Mouse (Mus musculus) megakaryocyte, embryonic 14.5 days (primary cell): ENCODE data around the gene Prkaa2.

Source experiments
- FLI1 ChIP-seq: IDR thresholded peaks from 2 replicates; pipeline ENCODE4 v1.6.1; 2012; ENCODE audit warnings: low read length, inconsistent platforms, mixed read lengths
- GATA1 ChIP-seq: IDR thresholded peaks from 3 replicates; pipeline ENCODE4 v1.6.1; 2012; ENCODE audit warnings: mixed read lengths, low read length, inconsistent platforms, borderline replicate concordance

DNA sequence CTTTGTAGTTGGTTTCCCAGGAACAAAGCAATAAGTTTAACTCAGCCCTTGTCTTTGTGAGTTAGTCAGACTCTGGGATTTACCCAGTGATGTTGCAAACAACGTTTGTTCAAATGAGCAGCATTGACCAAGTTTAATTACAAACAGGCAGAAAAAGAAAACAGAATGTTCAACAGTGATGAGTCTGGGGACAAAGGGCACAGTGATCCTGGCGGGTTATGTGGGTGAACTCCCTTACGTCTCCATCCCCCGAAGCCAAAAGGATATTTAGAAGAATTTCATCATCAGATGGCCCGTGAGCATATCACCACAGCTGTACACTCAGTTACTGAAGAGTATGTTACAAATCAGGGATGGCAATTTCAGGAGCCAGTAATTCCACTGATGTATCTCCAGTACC is 110.0 kb downstream of the Prkaa2 start:
- TF ChIP-seq GATA1 (no peak), FLI1 (no peak)
